Mouse (Mus musculus) kidney, adult 2 months (tissue): ENCODE results near the gene Abca17. TPM values are rescaled to one million over a fixed set of nuclear protein-coding genes. Genes with fewer than 3 reads are reported as not detected.

ENCODE experiments used
- DNase-seq: peaks from one replicate; pipeline ENCODE4 v3.0.0; 2021
- H3K27ac ChIP-seq: fragments of 200-500 bp; 2 replicates; pipeline ENCODE4 v1.5.1; 2012; ENCODE audit warnings: low read depth, low read length, control low read depth, inconsistent platforms; ENCODE audit not compliant: insufficient read depth
- H3K27me3 ChIP-seq: fragments of 200-500 bp; replicated peaks from 2 replicates; pipeline ENCODE4 v1.6.1; 2012; ENCODE audit warnings: mild to moderate bottlenecking, moderate library complexity, low read length, inconsistent platforms; ENCODE audit not compliant: control insufficient read depth, insufficient read depth
- H3K36me3 ChIP-seq: fragments of 200-500 bp; 2 replicates; pipeline ENCODE4 v1.6.1; 2012; ENCODE audit warnings: mild to moderate bottlenecking, moderate library complexity, low read length, inconsistent platforms; ENCODE audit not compliant: control insufficient read depth, insufficient read depth
- H3K4me1 ChIP-seq: fragments of 200-500 bp; 2 replicates; pipeline ENCODE4 v1.6.1; 2011; ENCODE audit warnings: low read length; ENCODE audit not compliant: control insufficient read depth, insufficient read depth
- H3K4me3 ChIP-seq: fragments of 200-500 bp; 2 replicates; pipeline ENCODE4 v1.5.1; 2011; ENCODE audit warnings: mild to moderate bottlenecking, low read depth, low read length, control low read depth; ENCODE audit not compliant: insufficient read depth
- CTCF ChIP-seq: fragments of 200-500 bp; conservative IDR thresholded peaks from 2 replicates; pipeline ENCODE4 v1.5.1; 2011; ENCODE audit warnings: low read depth, mild to moderate bottlenecking, control low read depth, low read length, moderate library complexity, mixed read lengths; ENCODE audit not compliant: insufficient read depth, insufficient read length
- POLR2A ChIP-seq: fragments of 200-500 bp; IDR thresholded peaks from one replicate; pipeline ENCODE4 v1.6.1; 2011; ENCODE audit warnings: low read depth, low read length, control low read depth
- WGBS: fragments of 180-500 bp; shearing (Covaris S2); methylation state at CpG from one replicate; pipeline ENCODE4 v1.1.7; 2018; 5-methylcytosine and 5-hydroxymethylcytosine counted together
- polyA plus RNA-seq: library from polyadenylated mRNA; depleted of rRNA; stranded (reverse); fragments of >200 nt; gene quantifications from 2 replicates; pipeline ENCODE4 v1.2.3, GENCODE M21; 2012; rRNA removed

Gene Abca17
- polyA plus RNA-seq, 1 experiment = 0.31 TPM

DNA sequence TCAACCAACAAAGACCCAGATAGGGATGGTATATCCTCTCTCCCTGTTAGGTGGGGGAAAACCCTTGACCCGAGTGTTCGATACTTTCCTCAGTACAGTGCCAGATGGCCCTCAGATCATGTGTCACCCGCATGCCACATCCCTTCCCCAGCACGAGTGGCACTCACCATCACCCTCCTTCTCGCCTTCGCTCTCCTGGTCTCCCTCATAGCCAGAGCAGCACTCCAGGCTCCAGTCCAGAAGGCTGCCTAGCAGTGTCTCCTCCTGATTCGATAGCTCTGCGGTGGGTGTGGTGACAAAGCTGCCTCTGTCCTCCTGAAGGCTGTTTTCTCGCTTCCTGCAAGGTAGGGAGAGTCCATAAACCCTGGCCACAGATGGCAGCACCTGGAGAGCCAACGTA, 126.1 kb downstream of the Abca17 start:
- WGBS = 89% methylated on average over 10 of the region's 10 CpGs
- no peak for DNase-seq
- TF ChIP-seq CTCF (no peak), POLR2A (no peak)
- no peaks in the 10 kb centered on the region for H3K27me3 ChIP-seq
- no peaks in the 10 kb centered on the region for H3K36me3 ChIP-seq
- H3K4me3 ChIP-seq = no peak overlapping the region
- H3K4me1 ChIP-seq = peaks cover 8% of the 10 kb centered on the region
- no peak overlapping the region for H3K27ac ChIP-seq

- Histone ChIP-seq H3K27ac (no peak overlapping the region), H3K4me1 (peaks cover 8% of the 10 kb centered on the region), H3K27me3 (no peaks in the 10 kb centered on the region), H3K36me3 (no peaks in the 10 kb centered on the region), H3K4me3 (no peak overlapping the region)
- WGBS = 87% methylated on average over 5 of the region's 5 CpGs
- TF ChIP-seq POLR2A = no peak
- no peak for TF ChIP-seq CTCF
- DNase-seq = no peak
Measured at GRCm38 (mm10) chr17:24223513-24223912, 127.4 kb downstream of the Abca17 start.

GRCm38 (mm10) chr17:24222653-24223052, 128.2 kb downstream of the Abca17 start:
- H3K4me1 ChIP-seq = peaks cover 8% of the 10 kb centered on the region
- no peak overlapping the region for H3K27ac ChIP-seq
- TF ChIP-seq POLR2A (no peak), CTCF (no peak)
- whole genome bisulfite sequencing = 68% methylated on average over 6 of the region's 6 CpGs
- no peak overlapping the region for H3K4me3 ChIP-seq
- DNase-seq = no peak
- no peaks in the 10 kb centered on the region for H3K36me3 ChIP-seq
- H3K27me3 ChIP-seq = no peaks in the 10 kb centered on the region

DNA sequence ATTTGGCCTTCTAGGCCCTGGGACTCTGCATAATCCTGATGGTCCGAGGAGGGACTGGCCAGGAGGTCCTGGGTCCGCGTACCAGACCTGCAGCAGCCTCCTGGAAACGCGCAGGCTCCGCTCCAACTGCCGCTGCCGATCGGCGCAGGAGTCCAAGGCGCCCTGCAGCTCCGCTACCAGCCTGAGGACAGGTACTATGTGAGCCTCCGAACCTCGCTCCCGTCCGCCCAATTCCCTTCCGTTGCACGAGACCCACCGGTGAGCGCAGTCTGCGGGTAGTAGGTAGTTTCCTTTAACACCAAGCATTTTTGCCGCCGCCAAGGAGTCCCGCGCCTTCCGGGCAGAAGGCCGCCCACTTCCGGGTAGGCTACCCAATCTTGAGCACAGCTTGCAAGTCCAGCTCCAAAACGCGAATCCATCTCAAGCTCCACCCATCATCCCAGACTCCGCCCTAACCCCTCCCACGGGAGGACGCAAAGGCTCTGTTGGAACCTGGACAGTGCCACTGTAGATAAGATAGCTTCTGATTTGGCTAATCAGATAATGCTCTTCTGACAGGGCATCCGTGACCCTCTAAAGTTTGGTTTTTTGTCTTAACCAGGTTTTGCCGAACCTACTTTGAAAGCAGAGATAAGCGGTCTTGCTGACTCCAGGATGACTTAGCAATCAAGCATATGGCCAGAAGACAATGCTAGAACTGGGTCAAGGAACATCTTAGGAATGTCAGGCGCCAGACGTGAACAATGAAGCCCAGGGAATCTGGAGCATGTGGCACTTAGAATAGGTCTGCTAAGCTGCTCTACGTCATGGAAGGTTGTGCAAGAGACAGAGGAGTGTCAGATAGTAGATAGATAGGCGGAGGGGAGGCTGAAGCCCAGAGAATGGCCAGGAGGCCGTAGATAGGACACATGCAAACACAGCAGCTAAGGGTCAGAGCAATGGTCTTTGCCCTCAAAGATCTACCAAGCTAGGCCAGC, 130.1 kb downstream of the Abca17 start, which contains the start of gene Tedc2:
Tedc2 (minus strand) TSS at position 417 of the 977 bp plus-strand sequence.
- H3K36me3 ChIP-seq = no peaks in the 10 kb centered on the region
- peak; percentile 98 for DNase-seq
- H3K4me1 ChIP-seq = peaks cover 8% of the 10 kb centered on the region
- no peaks in the 10 kb centered on the region for H3K27me3 ChIP-seq
- H3K4me3 ChIP-seq = peak within 1 kb of the TSS; percentile 89
- no peak for TF ChIP-seq CTCF
- H3K27ac ChIP-seq = peak within 1 kb of the TSS; percentile 24
- 5% methylated on average over 41 of the region's 41 CpGs for WGBS

GRCm38 (mm10) chr17:24216836-24217235, 134.0 kb downstream of the Abca17 start:
- no peak for DNase-seq
- no peak overlapping the region for H3K4me3 ChIP-seq
- H3K27ac ChIP-seq = no peak overlapping the region
- H3K36me3 ChIP-seq = no peaks in the 10 kb centered on the region
- TF ChIP-seq CTCF (no peak), POLR2A (no peak)
- H3K4me1 ChIP-seq = peaks cover 8% of the 10 kb centered on the region
- 82% methylated on average over 4 of the region's 4 CpGs for WGBS
- no peaks in the 10 kb centered on the region for H3K27me3 ChIP-seq

Other genes starting within 250 kb of the Abca17 start
- gene Pdpk1, start 200.1 kb downstream of the Abca17 start, polyA plus RNA-seq = 17.1 and 19.4 TPM in 2 replicates
- gene Amdhd2, start 187.3 kb downstream of the Abca17 start, polyA plus RNA-seq = 124 and 136 TPM in 2 replicates
- gene Atp6v0c, start 181.4 kb downstream of the Abca17 start, polyA plus RNA-seq = 2,489 and 2,561 TPM in 2 replicates
- gene Tbc1d24, start 145.5 kb downstream of the Abca17 start, polyA plus RNA-seq = 14.4 and 15.0 TPM in 2 replicates
- gene Ntn3, start 141.5 kb downstream of the Abca17 start, polyA plus RNA-seq = 0.72 and 1.2 TPM in 2 replicates
- gene Tedc2, start 130.2 kb downstream of the Abca17 start, polyA plus RNA-seq = 4.6 and 5.2 TPM in 2 replicates
- gene Ccnf, start 99.6 kb downstream of the Abca17 start, polyA plus RNA-seq = 0.56 and 0.61 TPM in 2 replicates
- 214 and 230 TPM in 2 replicates for gene Abca3, start 882 bp upstream of the Abca17 start, polyA plus RNA-seq
- gene Rnps1, start 63.5 kb upstream of the Abca17 start, polyA plus RNA-seq = 73.0 and 76.9 TPM in 2 replicates
- 196 and 222 TPM in 2 replicates for gene Eci1, start 75.6 kb upstream of the Abca17 start, polyA plus RNA-seq
- 7.6 and 8.8 TPM in 2 replicates for gene Dnase1l2, start 92.0 kb upstream of the Abca17 start, polyA plus RNA-seq
- 63.7 and 72.8 TPM in 2 replicates for gene E4f1, start 119.2 kb upstream of the Abca17 start, polyA plus RNA-seq
- gene Pgp, start 119.3 kb upstream of the Abca17 start, polyA plus RNA-seq = 38.7 and 46.5 TPM in 2 replicates
- 0.56 and 0.96 TPM in 2 replicates for gene Bricd5, start 122.8 kb upstream of the Abca17 start, polyA plus RNA-seq
- gene Mlst8, start 128.0 kb upstream of the Abca17 start, polyA plus RNA-seq = 26.1 and 32.1 TPM in 2 replicates
- gene Caskin1, start 137.5 kb upstream of the Abca17 start, polyA plus RNA-seq = 0.52 and 0.80 TPM in 2 replicates
- 108 and 124 TPM in 2 replicates for gene Traf7, start 176.9 kb upstream of the Abca17 start, polyA plus RNA-seq
- 0.56 and 0.58 TPM in 2 replicates for gene Rab26, start 183.1 kb upstream of the Abca17 start, polyA plus RNA-seq
- 34.6 and 42.9 TPM in 2 replicates for gene Pkd1, start 198.8 kb upstream of the Abca17 start, polyA plus RNA-seq